Comparison of ENCODE assay signal across 7 mouse cellular contexts in the genomic region with DNA sequence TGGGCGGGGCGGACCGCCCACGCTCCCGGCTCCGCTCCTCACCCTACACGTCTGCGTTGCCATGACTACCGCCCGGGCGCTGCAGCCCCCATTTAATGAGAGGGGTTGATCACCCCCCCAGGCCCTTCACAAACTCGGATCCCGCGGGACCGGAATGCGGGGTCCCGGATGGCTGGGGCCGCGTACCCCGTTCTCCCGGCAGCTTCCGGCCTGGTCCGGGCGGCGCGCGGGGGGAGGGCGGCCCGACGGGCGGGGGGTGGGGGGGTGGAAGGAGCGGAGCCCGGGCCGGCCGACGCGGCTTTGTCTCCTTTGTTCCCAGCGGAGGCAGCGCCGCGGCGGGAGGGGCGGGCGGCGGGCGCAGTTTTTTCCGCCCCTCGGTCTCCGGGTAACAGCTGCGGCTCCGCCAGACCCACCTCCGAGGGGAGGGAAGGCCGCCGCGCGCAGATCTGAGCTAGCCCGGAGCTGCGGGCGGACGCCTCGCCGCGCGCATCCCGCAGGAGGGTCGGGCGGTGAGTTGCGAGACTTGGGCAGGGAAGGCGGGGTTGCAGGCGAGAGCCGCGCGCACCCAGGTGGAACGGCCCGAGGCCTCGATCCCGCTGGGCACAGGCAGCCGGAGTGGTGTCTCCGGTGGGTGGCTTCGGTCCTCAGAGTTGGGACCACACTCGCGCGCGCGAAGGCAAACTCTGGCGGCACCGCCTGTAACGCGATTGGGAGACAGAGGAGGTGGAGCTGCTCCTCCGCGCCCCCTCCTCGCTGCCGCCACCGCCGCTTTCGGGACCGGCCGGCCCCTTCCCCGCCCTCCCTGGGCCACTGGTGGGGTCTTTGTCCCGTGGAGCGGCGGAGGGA. TPM values are rescaled to one million over a fixed set of nuclear protein-coding genes. Genes with fewer than 3 reads are reported as not detected.
A peak's percentile ranks its signal among the peaks of the same experiment; 100 is the strongest.
DNase-seq lines count a peak whose midpoint lies in the region; ATAC-seq lines count a peak whose summit lies in the region.

Plxnb1 (plus strand) TSS at position 253 of the 846 bp plus-strand sequence.

- H3K9me3 ChIP-seq in intestine, embryonic 14.5 days (ENCODE audit: control insufficient read depth, low read length) = no peaks in the 10 kb centered on the region

- H3K4me1 ChIP-seq in intestine, embryonic 14.5 days (replicated peaks; ENCODE audit: control insufficient read depth, insufficient read depth, low read length) = peaks cover 51% of the 10 kb centered on the region

- H3K4me2 ChIP-seq in intestine, embryonic 14.5 days (ENCODE audit: low read length) = peak within 1 kb of the TSS; percentile 75

- peak; percentile 84 to 93 for DNase-seq in adrenal gland, adult (ENCODE audit: inconsistent age in 2 of 2, low spot score in 1 of 2)
- peak; percentile 68 to 72 for DNase-seq in cerebellum, postnatal 25 days
- DNase-seq in gastrocnemius, postnatal 25 days = peak; percentile 44
- peak; percentile 91 for DNase-seq in intestine, embryonic 14.5 days (ENCODE audit: low spot score)
- DNase-seq in left cerebral cortex, postnatal 36 days (ENCODE audit: low spot score in 2 of 2) = peak; percentile 69 to 71
- peak; percentile 86 for DNase-seq in mesoderm, embryonic 11.5 days (ENCODE audit: low read depth, low spot score)
- peak; percentile 83 for DNase-seq in right cerebral cortex, postnatal 4 days

- H3K27ac ChIP-seq in intestine, embryonic 14.5 days (ENCODE audit: low read depth) = peak within 1 kb of the TSS; percentile 100

- WGBS in intestine, embryonic 14.5 days = under 1% methylated on average over 87 of the region's 102 CpGs

- no peaks in the 10 kb centered on the region for H3K27me3 ChIP-seq in intestine, embryonic 14.5 days (replicated peaks; ENCODE audit: control insufficient read depth, insufficient read depth, low read length)

- H3K4me3 ChIP-seq in intestine, embryonic 14.5 days (ENCODE audit: low read depth, low read length) = peak within 1 kb of the TSS; percentile 74

- intact Hi-C loops in left cerebral cortex, postnatal 36 days (cut with DNase I) = loop anchor here (10.0 kb wide), 1 partner anchor 739 kb away; the partner anchor contains the start of gene Nme6

- H3K9ac ChIP-seq in intestine, embryonic 14.5 days (ENCODE audit: low read length) = peak within 1 kb of the TSS; percentile 95

- peaks cover 23% of the 10 kb centered on the region for H3K36me3 ChIP-seq in intestine, embryonic 14.5 days (ENCODE audit: control insufficient read depth, insufficient read depth, low read length)

- ATAC-seq in intestine, embryonic 14.5 days (replicated peaks; ENCODE audit: low FRiP score, low TSS enrichment, low read depth) = peak; percentile 69

RNA-seq across cellular contexts. Expression of gene Plxnb1, which starts in this region (rescaled TPM):
- 1 to 10 TPM; 1.0 to 1.7 TPM for total RNA-seq in gastrocnemius, postnatal 25 days (2021)
- polyA plus RNA-seq in intestine, embryonic 14.5 days (2014; fragmentation: Nextera tagmentation; extraction: Ambion mirVana) = 10.8 and 11.7 TPM in 2 replicates
- 10 to 100 TPM; 60.3 to 77.9 TPM for total RNA-seq in left cerebral cortex, postnatal 36 days (2021)

Comparison
In these comparisons a context has a peak if more than half of its experiments do, and no peak if none do; other contexts are left out.
1. Peak in every context shown above with its lines: DNase-seq, ATAC-seq, H3K4me3 ChIP-seq and H3K27ac ChIP-seq.
2. RNA of gene Plxnb1 (total RNA-seq): 60.3 to 77.9 TPM in left cerebral cortex, postnatal 36 days; 1.0 to 1.7 TPM in gastrocnemius, postnatal 25 days; every median in the first group is over 10 times any median in the second.